Mouse (Mus musculus) olfactory bulb, adult 2 months (tissue): Measurements from ENCODE around the gene F3.

Experiments
- CTCF ChIP-seq: fragments of 200-500 bp; IDR thresholded peaks from 2 replicates; pipeline ENCODE4 v1.5.1; 2012; ENCODE audit warnings: low read depth, mild to moderate bottlenecking, low read length, moderate library complexity; ENCODE audit not compliant: insufficient read depth
- POLR2A ChIP-seq: fragments of 200-500 bp; IDR thresholded peaks from 2 replicates; pipeline ENCODE4 v1.6.1; 2012; ENCODE audit warnings: mild to moderate bottlenecking, low read depth, low read length, moderate library complexity; ENCODE audit not compliant: insufficient read depth

GRCm38 (mm10) chr3:121736025-121736744 is 12.8 kb downstream of the F3 start:
- peak; percentile 77 for TF ChIP-seq CTCF
- no peak for TF ChIP-seq POLR2A
